Mouse (Mus musculus) MEL (cell line): ENCODE measurements around the gene Olfr206.

ENCODE experiments used
- CTCF ChIP-seq, 3 experiments: IDR thresholded peaks in 2 of 3; conservative IDR thresholded peaks in 1 of 3; 2 replicates each; pipeline ENCODE4 v1.5.1; 2011 to 2012; ENCODE audit warnings: low read length in 3 of 3, low read depth in 2 of 3, mild to moderate bottlenecking in 2 of 3, improper control_type of control experiment in 1 of 3, inconsistent platforms in 1 of 3, mixed read lengths in 1 of 3, moderate library complexity in 1 of 3; ENCODE audit not compliant: control insufficient read depth in 1 of 3, insufficient read depth in 1 of 3, poor library complexity in 1 of 3, severe bottlenecking in 1 of 3
- E2F4 ChIP-seq: IDR thresholded peaks from 2 replicates; pipeline ENCODE4 v1.6.1; 2011; ENCODE audit warnings: low read depth, low read length, improper control_type of control experiment, borderline replicate concordance
- ELF1 ChIP-seq: IDR thresholded peaks from 2 replicates; pipeline ENCODE4 v1.6.1; 2014; ENCODE audit warnings: low read depth, mild to moderate bottlenecking, inconsistent platforms, low read length, improper control_type of control experiment, moderate library complexity
- HCFC1 ChIP-seq: IDR thresholded peaks from 2 replicates; pipeline ENCODE4 v1.6.1; 2012; ENCODE audit warnings: low read depth, mild to moderate bottlenecking, inconsistent platforms, low read length, improper control_type of control experiment, moderate library complexity
- JUND ChIP-seq: IDR thresholded peaks from 2 replicates; pipeline ENCODE4 v1.6.1; 2011; ENCODE audit warnings: low read depth, mild to moderate bottlenecking, improper control_type of control experiment, low read length
- MAX ChIP-seq: IDR thresholded peaks from 2 replicates; pipeline ENCODE4 v1.6.1; 2011; ENCODE audit warnings: low read length, improper control_type of control experiment
- MXI1 ChIP-seq: IDR thresholded peaks from 2 replicates; pipeline ENCODE4 v1.6.1; 2011; ENCODE audit warnings: mild to moderate bottlenecking, low read depth, low read length, improper control_type of control experiment
- NELFE ChIP-seq: IDR thresholded peaks from 2 replicates; pipeline ENCODE4 v1.6.1; 2011; ENCODE audit warnings: low read depth, low read length, improper control_type of control experiment
- RAD21 ChIP-seq: IDR thresholded peaks from 2 replicates; pipeline ENCODE4 v1.6.1; 2011; ENCODE audit warnings: mild to moderate bottlenecking, low read depth, low read length, improper control_type of control experiment
- TAL1 ChIP-seq: IDR thresholded peaks from 2 replicates; pipeline ENCODE4 v1.6.1; 2012; ENCODE audit warnings: mild to moderate bottlenecking, inconsistent platforms, low read length, moderate library complexity, mixed read lengths
- USF1 ChIP-seq: IDR thresholded peaks from 2 replicates; pipeline ENCODE4 v1.6.1; 2014; ENCODE audit warnings: low read depth, mild to moderate bottlenecking, inconsistent platforms, low read length, improper control_type of control experiment, moderate library complexity

DNA sequence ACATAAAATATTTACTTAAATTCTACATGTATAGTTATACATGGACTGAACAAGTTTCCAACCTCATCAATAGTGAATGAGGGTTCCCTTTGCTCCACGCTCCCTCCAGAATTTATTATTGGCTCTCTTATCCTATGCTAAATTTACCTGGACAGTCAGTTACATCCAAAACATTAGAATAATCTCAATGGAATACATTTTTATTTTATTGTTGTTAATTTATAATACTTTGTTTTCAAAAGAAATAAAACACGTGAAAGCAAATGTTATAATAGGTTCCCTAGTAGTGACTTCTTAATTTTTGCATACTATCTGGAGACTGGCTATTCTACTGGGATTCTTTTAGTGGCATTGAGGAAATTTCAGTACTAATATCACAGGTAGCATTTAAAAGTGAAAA, 50.5 kb downstream of the Olfr206 start, which contains the start of gene Olfr203:
- TF ChIP-seq HCFC1 (no peak), RAD21 (no peak), MAX (no peak), CTCF (IDR thresholded peaks at IDR 0.05 in 2 of 3, conservative IDR thresholded peaks at IDR 0.05 in 1 of 3; ENCODE audit: control insufficient read depth in 1 of 3, insufficient read depth in 1 of 3, low read depth in 2 of 3, low read length in 3 of 3, poor library complexity in 1 of 3, severe bottlenecking in 1 of 3) (no peak), MXI1 (no peak), E2F4 (no peak), USF1 (no peak), TAL1 (no peak), JUND (no peak), ELF1 (no peak), NELFE (no peak)
